Mouse (Mus musculus) limb, embryonic 10.5 days (tissue): ENCODE measurements around the gene Ap4m1. TPM values are rescaled to one million over a fixed set of nuclear protein-coding genes. Genes with fewer than 3 reads are reported as not detected.
"Not testable (repeated sequence)": the region's sequence is repeated elsewhere in the genome, so short reads cannot be mapped to it uniquely, and the experiment has no call there.

Source experiments
- DNase-seq: peaks from one replicate; pipeline ENCODE4 v3.0.0-alpha.2; 2017; ENCODE audit warnings: low spot score
- H3K27ac ChIP-seq: fragments of 300-500 bp; sonication (generic); 2 replicates; pipeline ENCODE4 v1.5.1; 2016; ENCODE audit warnings: mild to moderate bottlenecking
- H3K27me3 ChIP-seq: fragments of 300-500 bp; sonication (generic); 2 replicates; pipeline ENCODE4 v1.6.1; 2016; ENCODE audit warnings: low read depth, mild to moderate bottlenecking; ENCODE audit not compliant: poor library complexity, severe bottlenecking
- H3K36me3 ChIP-seq: fragments of 300-500 bp; sonication (generic); 2 replicates; pipeline ENCODE4 v1.6.1; 2016; ENCODE audit warnings: mild to moderate bottlenecking, moderate library complexity
- H3K4me1 ChIP-seq: fragments of 300-500 bp; sonication (generic); 2 replicates; pipeline ENCODE4 v1.6.1; 2016
- H3K4me3 ChIP-seq: fragments of 300-500 bp; sonication (generic); 2 replicates; pipeline ENCODE4 v1.5.1; 2016; ENCODE audit warnings: mild to moderate bottlenecking, moderate library complexity
- H3K9me3 ChIP-seq: fragments of 300-500 bp; sonication (generic); replicated peaks from 2 replicates; pipeline ENCODE4 v1.6.1; 2016; ENCODE audit warnings: mild to moderate bottlenecking
- WGBS: fragments of 180-500 bp; shearing (Covaris S2); methylation state at CpG from one replicate; pipeline ENCODE4 v1.1.7; 2016; 5-methylcytosine and 5-hydroxymethylcytosine counted together
- polyA plus RNA-seq: library from polyadenylated mRNA; unstranded; fragments of >200 nt; fragmentation: Nextera tagmentation; extraction: Ambion mirVana; gene quantifications from 2 replicates; pipeline ENCODE4 v1.2.1, GENCODE M21; 2016

The Ap4m1 gene
- polyA plus RNA-seq, 1 experiment from 2014 or later: 32.0 TPM

DNA sequence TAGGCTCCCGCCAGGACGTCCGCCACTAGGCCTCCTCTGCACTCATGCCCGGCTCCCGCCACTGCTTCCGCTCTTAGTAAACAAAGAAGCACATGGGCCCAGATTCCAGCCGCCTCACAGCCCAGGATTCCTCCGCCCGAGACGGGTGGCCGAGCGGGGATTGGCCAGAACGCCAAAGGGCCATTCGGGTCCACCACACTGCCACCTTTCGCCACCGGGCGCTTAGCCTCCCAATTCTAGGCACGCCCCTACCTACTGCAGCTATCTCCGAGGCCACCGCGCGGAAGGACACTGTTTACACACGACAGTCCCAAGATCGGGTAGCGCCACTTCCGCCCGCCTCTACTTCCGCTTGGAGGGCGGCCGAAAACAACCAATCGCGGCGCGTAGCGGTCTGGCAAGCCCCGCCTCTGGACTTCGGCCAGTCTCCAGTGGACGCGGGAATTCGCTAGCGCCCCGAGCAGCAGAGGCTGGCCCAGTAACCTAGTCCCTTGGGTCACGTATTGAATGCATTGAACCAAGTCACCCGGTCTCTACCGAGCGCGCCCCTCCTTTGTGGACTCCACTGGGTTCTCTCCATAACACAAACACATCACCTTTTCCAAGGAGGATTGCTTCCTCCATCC, 753 bp upstream of the Ap4m1 start:
- Histone ChIP-seq H3K27me3 (no peaks in the 10 kb centered on the region), H3K4me3 (peak overlapping the region; percentile 84), H3K9me3 (no peaks in the 10 kb centered on the region), H3K4me1 (peaks cover 15% of the 10 kb centered on the region), H3K27ac (peak overlapping the region; percentile 96), H3K36me3 (peaks cover 74% of the 10 kb centered on the region)
- under 1% methylated on average over 47 of the region's 47 CpGs for WGBS
- DNase-seq: peak; percentile 98

DNA sequence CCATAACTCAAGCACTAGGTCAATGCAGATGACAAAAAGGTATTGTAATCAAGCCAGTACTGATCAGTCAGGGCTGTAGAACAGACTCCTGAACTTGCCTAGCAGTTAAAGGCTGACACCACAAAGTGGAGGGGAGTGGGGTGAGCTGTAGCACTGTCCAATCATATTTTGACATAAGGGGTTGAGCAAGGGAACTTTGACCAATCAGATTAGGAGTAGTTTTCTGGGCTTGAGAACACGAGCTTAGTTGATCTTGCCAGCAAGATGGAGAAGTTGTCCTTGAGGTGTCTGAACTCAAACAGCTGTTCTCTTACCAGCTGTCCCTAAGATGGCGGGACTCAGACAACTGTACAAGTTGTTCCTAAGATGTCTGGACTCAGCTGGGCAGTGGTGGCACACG, 1.4 kb downstream of the Ap4m1 start:
- DNase-seq: no peak
- Histone ChIP-seq H3K9me3 (no peaks in the 10 kb centered on the region), H3K4me1 (peaks cover 15% of the 10 kb centered on the region), H3K36me3 (peaks cover 73% of the 10 kb centered on the region), H3K4me3 (peak overlapping the region; percentile 84), H3K27me3 (no peaks in the 10 kb centered on the region), H3K27ac (no peak overlapping the region)
- WGBS: 82% methylated on average over 3 of the region's 3 CpGs

DNA sequence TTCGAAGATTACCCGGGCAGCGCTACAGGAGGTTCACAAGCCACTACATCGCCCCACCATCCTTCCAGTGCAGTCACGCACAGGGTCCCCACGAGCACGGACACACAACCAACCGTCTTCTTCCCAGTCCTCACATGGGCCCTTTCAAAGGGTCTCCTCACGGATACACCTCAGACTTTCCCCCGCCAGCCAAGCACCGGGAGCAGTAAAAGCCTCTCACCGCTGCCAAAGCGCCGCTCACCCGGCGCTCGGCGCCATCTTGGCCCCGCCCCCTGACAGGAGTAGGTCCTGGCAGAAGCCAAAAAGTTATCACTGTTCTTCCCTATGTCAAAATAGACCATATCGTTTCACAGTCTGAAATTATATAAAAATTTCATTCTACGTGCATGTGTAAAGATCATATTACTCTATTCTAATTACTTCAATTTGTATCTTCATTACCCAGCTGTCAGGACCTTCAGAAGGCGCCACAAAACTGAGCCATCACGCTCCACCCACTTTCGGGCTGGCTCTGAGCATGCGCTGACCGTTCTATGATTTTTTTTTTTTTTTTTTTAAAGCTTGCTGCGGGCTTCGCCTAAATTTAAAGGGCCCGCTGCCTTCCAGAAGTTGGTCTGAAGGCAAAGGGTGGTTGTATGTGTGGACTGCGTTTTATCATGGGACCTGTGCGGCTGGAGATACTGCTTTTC, 15.3 kb downstream of the Ap4m1 start, which contains the start of the genes Taf6 and Cnpy4:
Gene Taf6 (minus strand): TSS at position 502 of the 689 bp plus-strand sequence.
Gene Cnpy4 (plus strand): TSS at position 536 of the 689 bp plus-strand sequence.
- H3K27ac ChIP-seq: peak within 1 kb of the TSS; percentile 93
- peaks cover 58% of the 10 kb centered on the region for H3K36me3 ChIP-seq
- H3K4me3 ChIP-seq: peak within 1 kb of the TSS; percentile 69
- WGBS: under 1% methylated on average over 31 of the region's 31 CpGs
- DNase-seq: peak; percentile 84
- H3K27me3 ChIP-seq: no peaks in the 10 kb centered on the region
- H3K4me1 ChIP-seq: peaks cover 11% of the 10 kb centered on the region
- H3K9me3 ChIP-seq: no peaks in the 10 kb centered on the region

DNA sequence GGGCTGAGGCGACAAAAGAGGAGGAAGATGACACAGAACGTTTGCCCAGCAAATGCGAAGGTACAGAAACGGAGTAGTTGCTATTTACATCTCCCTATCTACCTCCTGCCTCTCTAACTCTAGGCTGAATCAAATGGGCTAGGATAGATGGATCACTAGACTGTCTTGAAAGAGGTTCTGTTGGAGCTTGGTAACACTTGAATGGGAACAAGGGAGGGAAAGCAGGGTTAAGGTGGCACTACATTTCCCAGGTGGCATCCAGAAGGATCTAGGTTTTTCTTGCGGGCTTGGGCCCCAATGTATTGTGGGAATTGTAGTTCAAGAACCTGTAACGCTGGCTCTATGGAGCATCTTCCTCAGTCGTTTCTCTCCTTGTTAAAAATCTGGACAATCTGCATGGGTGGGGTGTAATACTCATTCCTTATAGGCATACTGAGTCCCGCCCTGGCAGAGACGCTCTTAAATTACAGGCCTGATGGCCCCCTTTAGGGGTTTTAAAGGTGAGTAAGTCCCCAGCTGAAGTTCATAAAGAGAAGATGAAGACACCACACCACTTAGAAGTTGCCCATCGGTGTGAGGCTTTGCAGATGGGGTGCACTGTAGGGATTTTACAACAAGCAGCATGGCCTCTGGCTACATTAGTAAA, 16.0 kb downstream of the Ap4m1 start:
- H3K27ac ChIP-seq: peak overlapping the region; percentile 93
- peaks cover 58% of the 10 kb centered on the region for H3K36me3 ChIP-seq
- 2% methylated on average over 10 of the region's 10 CpGs for WGBS

DNA sequence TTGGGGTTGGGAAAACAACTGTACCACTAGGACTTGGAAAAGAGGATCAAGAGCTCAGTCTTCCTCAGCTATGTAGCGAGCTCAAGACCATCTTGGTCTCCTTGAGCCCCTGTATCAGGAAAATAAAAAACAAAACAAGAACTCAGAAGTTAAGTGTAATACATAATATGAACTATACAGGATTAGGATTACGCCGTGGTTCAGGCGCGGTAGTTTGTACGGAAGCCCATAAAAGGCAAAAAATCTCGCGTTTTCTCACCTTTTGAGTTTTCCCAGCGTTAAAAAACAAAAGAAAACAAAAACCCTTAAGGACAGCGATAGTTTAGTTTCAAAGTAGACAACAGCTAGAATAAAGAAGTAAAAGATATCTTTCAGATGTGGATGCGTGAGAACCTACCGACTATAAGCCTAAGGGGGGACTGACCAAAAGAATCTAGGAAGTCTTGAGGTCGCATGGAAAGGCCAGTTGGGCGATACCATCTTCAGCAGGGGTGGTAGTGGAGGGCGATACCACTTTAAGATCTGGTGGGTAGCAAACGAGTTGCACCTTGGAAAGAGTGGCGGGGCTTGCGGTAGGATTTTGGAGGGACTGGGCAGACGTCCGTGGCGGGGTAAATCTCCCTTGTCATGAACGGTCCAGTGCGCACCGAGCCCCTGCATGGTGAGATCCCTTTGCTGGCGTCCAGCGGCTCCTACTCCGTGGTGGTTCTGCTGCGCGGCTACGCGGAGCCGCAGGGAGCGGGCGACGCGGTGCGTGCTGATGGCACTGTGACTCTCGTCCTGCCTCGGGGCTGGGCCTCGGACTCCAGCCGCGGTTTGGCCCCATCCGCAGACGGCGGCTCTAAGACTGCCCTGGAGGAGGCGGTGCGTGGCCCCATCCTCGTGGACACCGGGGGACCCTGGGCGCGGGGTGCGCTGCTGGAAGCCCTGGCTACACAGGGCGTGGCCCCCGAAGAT, 22.2 kb downstream of the Ap4m1 start, which contains the start of gene Mblac1:
Gene Mblac1 (plus strand): TSS at position 544 of the 957 bp plus-strand sequence.
- 8% methylated on average over 54 of the region's 54 CpGs for WGBS
- H3K4me3 ChIP-seq: peak within 1 kb of the TSS; percentile 82

More for the DNA sequence above, 16.0 kb downstream of the Ap4m1 start:
- Histone ChIP-seq H3K4me3 (peak overlapping the region; percentile 69), H3K4me1 (peaks cover 11% of the 10 kb centered on the region), H3K27me3 (no peaks in the 10 kb centered on the region), H3K9me3 (no peaks in the 10 kb centered on the region)
- peak; percentile 43 for DNase-seq

DNA sequence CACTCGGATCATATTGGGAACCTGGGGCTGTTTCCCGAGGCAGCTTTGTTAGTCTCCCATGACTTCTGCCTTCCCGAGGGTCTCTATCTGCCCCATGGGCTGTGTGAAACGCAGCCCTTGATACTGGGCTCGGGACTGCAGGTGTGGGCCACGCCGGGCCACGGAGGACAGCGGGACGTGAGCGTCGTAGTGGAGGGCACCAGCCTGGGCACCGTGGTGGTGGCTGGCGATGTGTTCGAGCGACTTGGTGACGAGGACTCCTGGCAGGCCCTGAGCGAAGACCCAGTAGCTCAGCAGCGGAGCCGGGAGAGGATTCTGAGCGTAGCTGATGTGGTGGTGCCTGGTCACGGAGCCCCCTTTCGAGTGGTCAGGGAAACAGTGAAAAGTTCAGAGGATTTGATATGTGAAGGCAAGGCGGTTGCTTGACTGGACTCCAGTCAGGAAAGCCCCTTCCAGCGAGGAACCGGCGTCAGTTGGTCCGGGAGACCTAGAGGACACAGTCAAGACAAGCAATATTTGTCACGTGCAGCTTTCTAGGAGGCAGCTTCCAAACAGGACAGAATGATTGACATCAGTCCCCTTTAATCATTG, 23.0 kb downstream of the Ap4m1 start:
- H3K36me3 ChIP-seq: peaks cover 39% of the 10 kb centered on the region
- DNase-seq: peak; percentile 69
- WGBS: 5% methylated on average over 29 of the region's 29 CpGs
- H3K4me1 ChIP-seq: peaks cover 13% of the 10 kb centered on the region
- H3K27me3 ChIP-seq: no peaks in the 10 kb centered on the region
- H3K27ac ChIP-seq: peak overlapping the region; percentile 94
- H3K9me3 ChIP-seq: no peaks in the 10 kb centered on the region
- peak overlapping the region; percentile 82 for H3K4me3 ChIP-seq

More for the DNA sequence above, 22.2 kb downstream of the Ap4m1 start, which contains the start of gene Mblac1:
- Histone ChIP-seq H3K27ac (peak within 1 kb of the TSS; percentile 94), H3K36me3 (peaks cover 47% of the 10 kb centered on the region), H3K27me3 (no peaks in the 10 kb centered on the region), H3K9me3 (no peaks in the 10 kb centered on the region), H3K4me1 (peaks cover 13% of the 10 kb centered on the region)
- peak; percentile 86 for DNase-seq

DNA sequence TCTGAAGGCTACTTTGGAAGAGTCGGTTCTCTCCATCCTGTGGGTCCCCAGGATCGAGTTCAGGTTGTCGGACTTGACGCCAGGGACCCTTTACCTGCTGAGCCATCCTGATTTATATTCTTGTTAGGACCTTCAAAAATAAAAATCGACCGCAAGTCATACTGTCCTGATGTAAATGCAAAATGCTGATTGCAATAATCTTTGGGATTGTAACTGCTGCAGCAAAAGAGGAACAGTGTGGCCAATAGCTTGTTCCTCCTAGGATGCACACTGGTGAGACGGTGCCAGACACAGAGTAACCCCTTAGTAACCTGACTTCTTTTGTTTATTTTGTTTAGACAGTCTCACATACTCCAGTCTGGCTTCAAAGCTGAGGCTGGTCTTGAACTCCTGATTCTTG, 23.7 kb downstream of the Ap4m1 start:
- H3K4me3 ChIP-seq: peak overlapping the region; percentile 82
- no peaks in the 10 kb centered on the region for H3K27me3 ChIP-seq
- no peak overlapping the region for H3K27ac ChIP-seq
- H3K36me3 ChIP-seq: peaks cover 32% of the 10 kb centered on the region
- no peaks in the 10 kb centered on the region for H3K9me3 ChIP-seq
- DNase-seq: no peak
- 90% methylated on average over 7 of the region's 7 CpGs for WGBS
- peaks cover 13% of the 10 kb centered on the region for H3K4me1 ChIP-seq

DNA sequence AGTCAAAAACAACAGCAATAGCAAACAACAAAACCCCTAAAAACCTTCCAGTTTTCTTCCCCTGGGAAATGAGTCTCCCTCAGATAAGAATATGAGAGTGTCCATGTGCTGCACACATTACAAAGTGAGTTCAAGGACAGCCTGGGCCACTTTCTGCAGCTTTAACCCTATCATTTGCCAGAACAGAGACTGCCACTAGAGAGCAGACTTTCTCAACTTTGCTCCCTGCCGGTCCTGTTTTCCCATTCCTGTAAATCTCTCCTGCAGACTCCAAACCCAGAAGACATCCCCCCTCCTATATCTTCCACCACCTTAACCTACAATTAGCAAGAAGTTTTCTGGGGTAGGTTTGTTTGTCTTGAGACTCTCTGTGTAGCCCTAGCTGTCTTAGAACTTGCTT, 27.8 kb downstream of the Ap4m1 start:
- Histone ChIP-seq H3K4me3 (no peak overlapping the region), H3K27me3 (no peaks in the 10 kb centered on the region), H3K27ac (no peak overlapping the region), H3K4me1 (peaks cover 9% of the 10 kb centered on the region), H3K9me3 (peaks cover under 1% of the 10 kb centered on the region; the same call in 1 of the 2 replicates), H3K36me3 (no peaks in the 10 kb centered on the region)
- no peak for DNase-seq
- WGBS: 24% methylated on average over 1 of the region's 1 CpGs

DNA sequence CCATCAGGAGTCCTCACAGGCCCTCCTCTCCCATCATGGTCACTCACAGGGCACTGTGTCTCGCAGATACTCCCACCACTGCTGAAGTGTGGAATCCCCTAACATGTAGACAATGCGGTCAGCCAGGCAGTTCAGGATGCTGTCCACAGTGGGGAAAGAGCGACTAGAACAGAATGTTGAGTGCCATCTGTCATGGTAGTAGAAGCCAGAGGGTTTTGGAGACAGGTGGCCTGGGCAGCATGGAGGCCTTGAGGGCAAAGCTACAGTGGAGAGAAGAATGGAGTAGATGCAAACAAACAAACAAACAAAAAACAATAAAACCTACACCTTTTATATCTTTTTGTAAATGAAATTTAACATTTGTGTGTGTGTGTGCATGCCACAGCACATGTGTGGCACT, 30.3 kb downstream of the Ap4m1 start:
- Histone ChIP-seq H3K4me1 (no peaks in the 10 kb centered on the region), H3K27me3 (no peaks in the 10 kb centered on the region), H3K36me3 (no peaks in the 10 kb centered on the region), H3K9me3 (peaks cover 2% of the 10 kb centered on the region; the same call in 1 of the 2 replicates), H3K4me3 (no peak overlapping the region), H3K27ac (no peak overlapping the region)
- DNase-seq: no peak
- WGBS: 89% methylated on average over 3 of the region's 3 CpGs

DNA sequence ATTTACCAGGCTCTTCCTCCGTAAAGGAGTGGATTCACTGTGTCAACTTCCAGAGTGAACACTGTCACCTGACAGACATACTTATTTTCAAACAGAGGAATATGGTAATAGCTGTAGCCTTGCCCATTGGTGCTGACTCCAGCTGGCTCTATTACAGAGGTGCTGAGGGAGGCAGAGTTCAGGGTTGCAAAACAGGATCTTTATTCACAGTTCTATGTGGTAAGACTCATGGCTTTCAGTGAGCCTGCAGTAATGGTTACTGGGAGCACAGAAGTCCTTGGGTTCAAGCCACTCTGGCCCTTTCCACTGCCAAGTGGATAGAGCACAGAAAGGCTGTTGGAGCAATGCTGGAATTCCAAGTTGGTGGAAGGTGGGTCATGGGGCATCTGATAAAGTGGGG, 35.5 kb downstream of the Ap4m1 start:
- Histone ChIP-seq H3K36me3 (no peaks in the 10 kb centered on the region), H3K27me3 (no peaks in the 10 kb centered on the region), H3K4me1 (no peaks in the 10 kb centered on the region), H3K4me3 (no peak overlapping the region), H3K27ac (no peak overlapping the region), H3K9me3 (peaks cover 2% of the 10 kb centered on the region; the same call in 1 of the 2 replicates)
- WGBS: 93% methylated on average over 1 of the region's 1 CpGs
- no peak for DNase-seq

DNA sequence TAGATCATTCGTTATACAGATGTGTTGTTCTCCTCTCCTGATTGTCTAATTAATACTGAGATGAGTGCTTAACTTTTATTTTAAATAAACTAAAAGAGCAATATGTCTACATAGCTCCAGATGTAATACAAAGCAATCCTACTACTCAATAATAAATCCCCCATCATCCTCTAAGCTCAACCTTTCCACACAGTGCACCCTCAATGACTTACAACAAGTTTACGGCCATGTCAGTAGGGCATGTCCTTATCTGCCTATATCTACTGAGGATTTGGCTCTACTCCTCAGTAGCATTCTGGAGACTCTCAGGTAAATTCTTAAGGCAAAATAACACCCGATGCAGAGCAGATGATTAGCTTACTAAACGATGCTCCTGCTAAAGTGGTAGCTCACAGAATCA, 36.1 kb downstream of the Ap4m1 start:
- Histone ChIP-seq H3K4me1 (no peaks in the 10 kb centered on the region), H3K27me3 (no peaks in the 10 kb centered on the region), H3K4me3 (no peak overlapping the region), H3K27ac (no peak overlapping the region), H3K9me3 (peaks cover 2% of the 10 kb centered on the region; the same call in 1 of the 2 replicates), H3K36me3 (no peaks in the 10 kb centered on the region)
- 91% methylated on average over 4 of the region's 4 CpGs for whole genome bisulfite sequencing
- DNase-seq: no peak

DNA sequence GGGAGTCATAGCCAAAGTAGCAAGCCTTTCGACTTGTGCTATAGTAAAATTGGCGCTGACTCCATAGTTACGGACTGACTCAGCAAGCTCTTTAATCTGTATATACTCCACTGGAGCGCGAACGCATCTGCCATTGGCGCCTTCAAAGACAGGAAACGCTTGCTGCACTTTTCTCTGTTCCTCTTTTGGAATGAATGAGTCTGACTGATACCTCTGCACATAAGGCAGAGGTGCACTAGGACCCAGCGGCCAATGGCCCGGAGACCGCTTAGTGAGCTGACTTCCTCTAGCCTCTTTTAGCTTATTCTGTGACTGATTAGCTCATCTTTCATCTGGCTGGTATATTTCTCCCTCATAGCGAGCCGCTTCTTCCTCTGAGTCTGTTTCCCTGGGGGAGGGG, 44.8 kb downstream of the Ap4m1 start:
- H3K9me3 ChIP-seq, H3K4me1 ChIP-seq, H3K27me3 ChIP-seq, H3K27ac ChIP-seq, H3K36me3 ChIP-seq, H3K4me3 ChIP-seq, DNase-seq: not testable (repeated sequence)
- WGBS: 97% methylated on average over 13 of the region's 13 CpGs
